Mouse (Mus musculus) stomach, embryonic 16.5 days (tissue): ENCODE measurements around the gene C1qb. TPM values are rescaled to one million over a fixed set of nuclear protein-coding genes. Genes with fewer than 3 reads are reported as not detected.

Experiments used
- ATAC-seq: fragments of 200-750 bp; cut with Nextera tagmentation; 2 replicates; pipeline ENCODE4 v1.8.0; 2017; ENCODE audit warnings: moderate number of reproducible peaks, moderate TSS enrichment; ENCODE audit not compliant: insufficient read depth, low FRiP score
- H3K27ac ChIP-seq: fragments of 300-500 bp; sonication (generic); 2 replicates; pipeline ENCODE4 v1.5.1; 2014; ENCODE audit warnings: low read length
- H3K27me3 ChIP-seq: fragments of 300-500 bp; sonication (generic); 2 replicates; pipeline ENCODE4 v1.6.1; 2014; ENCODE audit warnings: low read length, control low read depth, mixed read lengths; ENCODE audit not compliant: control insufficient read depth, insufficient read depth
- H3K36me3 ChIP-seq: fragments of 300-500 bp; sonication (generic); 2 replicates; pipeline ENCODE4 v1.6.1; 2014; ENCODE audit warnings: low read length; ENCODE audit not compliant: control insufficient read depth, insufficient read depth
- H3K4me1 ChIP-seq: fragments of 300-500 bp; sonication (generic); 2 replicates; pipeline ENCODE4 v1.6.1; 2014; ENCODE audit warnings: low read length, control low read depth, mixed read lengths; ENCODE audit not compliant: control insufficient read depth, insufficient read depth
- H3K4me2 ChIP-seq: fragments of 300-500 bp; sonication (generic); 2 replicates; pipeline ENCODE4 v1.6.1; 2014; ENCODE audit warnings: low read depth, low read length, mixed read lengths
- H3K4me3 ChIP-seq: fragments of 300-500 bp; sonication (generic); replicated peaks from 2 replicates; pipeline ENCODE4 v1.5.1; 2014; ENCODE audit warnings: mild to moderate bottlenecking, low read length
- H3K9ac ChIP-seq: fragments of 300-500 bp; sonication (generic); 2 replicates; pipeline ENCODE4 v1.6.1; 2014; ENCODE audit warnings: low read length
- H3K9me3 ChIP-seq: fragments of 300-500 bp; sonication (generic); replicated peaks from 2 replicates; pipeline ENCODE4 v1.6.1; 2016; ENCODE audit warnings: low read length, control low read depth; ENCODE audit not compliant: control insufficient read depth
- WGBS: fragments of 180-500 bp; shearing (Covaris S2); extraction: QIAGEN DNeasy Blood & Tissue Kit; methylation state at CpG from one replicate; pipeline ENCODE4 v1.1.7; 2014; 5-methylcytosine and 5-hydroxymethylcytosine counted together
- polyA plus RNA-seq: library from polyadenylated mRNA; unstranded; fragments of >200 nt; fragmentation: Nextera tagmentation; extraction: Ambion mirVana; gene quantifications from 2 replicates; pipeline ENCODE4 v1.2.1, GENCODE M21; 2015

Gene C1qb
- polyA plus RNA-seq, 1 experiment from 2014 or later, result 79.3 TPM

DNA sequence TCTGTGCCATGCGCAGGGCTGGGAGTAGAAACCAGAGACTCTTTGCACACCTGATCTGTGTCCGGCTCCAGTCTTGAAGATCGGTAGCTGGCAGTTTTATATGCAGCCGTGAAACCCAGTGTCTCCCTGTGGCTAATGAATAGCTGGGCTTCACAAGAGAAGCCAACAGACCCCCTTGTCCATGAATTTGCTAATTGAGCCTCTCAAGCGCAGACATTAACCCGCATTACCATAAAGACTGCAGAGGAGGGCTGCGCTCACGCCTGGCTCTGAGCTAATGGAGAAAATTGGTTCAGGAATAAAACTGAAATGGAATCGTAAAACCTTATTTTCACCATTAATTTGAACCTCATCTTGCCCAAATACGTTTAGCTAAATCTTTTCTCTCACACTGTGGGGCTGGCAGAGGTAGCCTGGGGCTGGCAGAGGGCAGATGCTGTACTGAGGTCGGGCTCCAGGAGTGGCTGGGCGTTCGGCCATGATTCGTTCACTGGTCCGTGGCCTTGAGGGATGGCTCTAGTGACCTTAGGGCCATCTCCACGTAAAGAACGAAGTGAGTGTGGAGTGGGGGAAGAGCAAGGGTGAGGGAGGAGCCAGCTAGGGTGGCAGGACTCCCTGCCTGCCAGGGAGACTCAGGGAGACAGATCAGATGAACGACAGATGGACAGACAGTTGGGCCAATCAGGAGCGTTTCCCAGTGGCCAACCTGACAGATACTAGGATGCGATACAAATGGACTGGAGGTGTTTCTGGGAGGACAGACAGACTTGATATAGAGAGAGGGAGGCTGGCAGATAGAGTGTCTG is 30.6 kb upstream of the C1qb start:
- Histone ChIP-seq H3K9me3 (no peaks in the 10 kb centered on the region), H3K9ac (no peak overlapping the region), H3K4me2 (no peak overlapping the region), H3K36me3 (no peaks in the 10 kb centered on the region), H3K27me3 (0 out of 2 replicates have a peak, but pooled peaks cover 4% of the 10 kb centered on the region), H3K4me1 (no peaks in the 10 kb centered on the region), H3K4me3 (no peak overlapping the region), H3K27ac (no peak overlapping the region)
- ATAC-seq, result no peak
- WGBS, result 62% methylated on average over 20 of the region's 20 CpGs

DNA sequence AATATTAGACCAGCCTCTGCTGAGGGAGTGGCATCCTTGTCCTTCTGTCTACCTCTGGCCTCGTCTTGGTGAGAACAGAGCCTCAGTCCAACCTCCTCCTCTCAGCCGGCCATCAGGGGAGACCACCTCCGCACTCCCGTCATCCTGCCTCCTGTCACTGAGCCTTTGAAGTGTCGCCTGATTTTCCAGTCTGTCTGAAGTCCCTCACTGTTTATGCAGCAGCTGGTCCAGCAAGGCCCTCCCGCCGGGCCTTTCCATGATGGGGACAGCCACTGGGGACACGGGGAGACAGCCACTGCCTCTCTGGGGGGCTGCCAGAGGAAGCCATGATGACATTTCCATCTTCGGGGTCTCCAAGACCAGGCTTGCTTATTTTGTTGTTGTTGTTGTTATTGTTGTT is 26.9 kb upstream of the C1qb start:
- no peak overlapping the region for H3K9ac ChIP-seq
- WGBS, result 21% methylated on average over 9 of the region's 9 CpGs
- no peak overlapping the region for H3K27ac ChIP-seq
- H3K9me3 ChIP-seq, result no peaks in the 10 kb centered on the region
- H3K36me3 ChIP-seq, result no peaks in the 10 kb centered on the region
- no peak for ATAC-seq
- H3K27me3 ChIP-seq, result peaks cover 13% of the 10 kb centered on the region; the same call in 1 of the 2 replicates
- H3K4me2 ChIP-seq, result no peak overlapping the region
- H3K4me1 ChIP-seq, result no peaks in the 10 kb centered on the region
- H3K4me3 ChIP-seq, result no peak overlapping the region

DNA sequence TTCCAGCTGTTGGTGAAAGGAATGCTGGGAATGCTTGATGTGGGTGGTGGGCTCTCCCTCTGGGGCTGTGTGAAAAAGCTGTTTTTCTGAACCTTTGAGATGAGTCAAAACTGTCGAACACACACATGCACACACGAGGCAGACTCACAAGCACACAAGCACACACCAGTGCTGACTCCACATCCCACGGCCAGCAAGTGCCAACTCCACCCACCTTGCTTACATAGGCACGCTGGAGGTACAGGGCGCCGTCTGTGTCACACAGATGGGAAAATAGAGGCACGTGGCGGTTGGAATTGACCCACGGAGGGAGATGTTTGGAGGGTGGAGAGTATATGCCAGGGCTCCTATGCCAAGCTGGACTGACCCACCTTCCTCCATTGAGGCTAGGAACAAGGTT is 25.8 kb upstream of the C1qb start:
- Histone ChIP-seq H3K9ac (no peak overlapping the region), H3K9me3 (no peaks in the 10 kb centered on the region), H3K4me3 (no peak overlapping the region), H3K27ac (no peak overlapping the region), H3K36me3 (no peaks in the 10 kb centered on the region), H3K27me3 (peaks cover 14% of the 10 kb centered on the region; the same call in 1 of the 2 replicates), H3K4me1 (no peaks in the 10 kb centered on the region), H3K4me2 (no peak overlapping the region)
- no peak for ATAC-seq
- 34% methylated on average over 9 of the region's 9 CpGs for WGBS

DNA sequence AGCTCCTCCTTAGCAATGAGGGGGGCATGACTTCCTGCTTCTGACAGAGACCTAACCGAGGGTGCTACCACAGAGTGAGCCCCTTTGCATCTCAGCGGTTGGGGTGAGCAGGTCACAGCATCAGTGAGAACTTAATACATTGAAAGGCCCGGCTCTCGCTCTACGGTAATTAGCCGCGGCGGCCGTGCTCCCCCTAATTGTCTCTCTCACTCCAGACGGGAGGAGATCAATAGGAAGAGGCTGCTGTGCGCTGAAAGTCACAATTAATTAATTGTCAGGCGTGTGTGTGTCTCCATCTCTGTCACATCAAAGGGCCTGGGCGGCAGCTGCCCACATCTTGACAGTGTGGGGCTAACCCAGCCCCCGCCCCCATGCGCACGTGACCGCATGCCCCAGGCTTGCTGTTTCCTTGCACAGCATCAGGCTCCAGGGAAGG is 25.2 kb upstream of the C1qb start:
- Histone ChIP-seq H3K4me2 (no peak overlapping the region), H3K4me3 (no peak overlapping the region), H3K4me1 (no peaks in the 10 kb centered on the region), H3K27me3 (peaks cover 20% of the 10 kb centered on the region), H3K9me3 (no peaks in the 10 kb centered on the region), H3K27ac (no peak overlapping the region), H3K9ac (no peak overlapping the region), H3K36me3 (no peaks in the 10 kb centered on the region)
- no peak for ATAC-seq
- WGBS, result 9% methylated on average over 17 of the region's 17 CpGs

DNA sequence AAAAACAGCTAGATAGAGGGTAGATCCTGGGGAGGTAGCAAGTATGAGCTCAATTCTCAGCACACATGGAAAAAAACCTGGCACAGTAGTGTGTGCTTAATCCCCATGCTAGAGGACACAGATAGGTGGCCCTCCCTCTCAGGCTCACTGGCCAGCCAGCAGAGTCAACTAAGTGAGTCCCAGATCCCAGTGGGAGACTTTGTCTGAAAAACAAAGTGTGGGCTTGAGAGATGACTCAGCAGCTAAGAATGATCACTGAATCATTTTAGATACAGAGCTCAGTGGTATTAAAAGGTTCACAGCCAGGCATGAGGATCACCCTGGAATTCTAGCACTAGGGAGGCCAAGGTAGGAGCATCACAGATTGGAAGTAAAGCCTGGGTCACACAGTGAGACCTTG is 21.8 kb upstream of the C1qb start:
- Histone ChIP-seq H3K4me3 (no peak overlapping the region), H3K27ac (no peak overlapping the region), H3K9me3 (no peaks in the 10 kb centered on the region), H3K9ac (no peak overlapping the region), H3K4me1 (no peaks in the 10 kb centered on the region), H3K36me3 (no peaks in the 10 kb centered on the region), H3K27me3 (peaks cover 38% of the 10 kb centered on the region), H3K4me2 (no peak overlapping the region)
- no peak for ATAC-seq

DNA sequence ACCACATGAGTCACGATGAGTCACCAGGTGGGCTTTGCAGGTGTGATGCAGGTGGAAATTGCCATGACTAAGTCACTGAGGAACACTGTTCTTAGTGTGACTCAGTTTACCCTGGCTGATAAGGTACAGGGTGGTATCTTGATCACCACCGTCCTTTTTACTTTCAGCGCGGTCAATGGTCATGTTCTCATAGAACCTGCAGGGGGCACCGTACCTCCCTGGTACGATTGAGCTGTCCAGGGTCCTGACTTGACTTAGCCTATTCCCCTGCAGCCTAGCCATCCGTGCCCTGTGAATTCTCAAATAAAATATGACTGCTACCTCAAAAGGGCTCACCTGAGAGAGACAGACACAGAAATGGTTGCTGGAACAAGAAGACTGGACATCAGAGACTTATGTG is 21.0 kb upstream of the C1qb start:
- Histone ChIP-seq H3K4me3 (no peak overlapping the region), H3K4me1 (no peaks in the 10 kb centered on the region), H3K9ac (no peak overlapping the region), H3K27ac (no peak overlapping the region), H3K27me3 (peaks cover 38% of the 10 kb centered on the region), H3K4me2 (no peak overlapping the region), H3K9me3 (no peaks in the 10 kb centered on the region), H3K36me3 (no peaks in the 10 kb centered on the region)
- WGBS, result 11% methylated on average over 7 of the region's 7 CpGs
- no peak for ATAC-seq

DNA sequence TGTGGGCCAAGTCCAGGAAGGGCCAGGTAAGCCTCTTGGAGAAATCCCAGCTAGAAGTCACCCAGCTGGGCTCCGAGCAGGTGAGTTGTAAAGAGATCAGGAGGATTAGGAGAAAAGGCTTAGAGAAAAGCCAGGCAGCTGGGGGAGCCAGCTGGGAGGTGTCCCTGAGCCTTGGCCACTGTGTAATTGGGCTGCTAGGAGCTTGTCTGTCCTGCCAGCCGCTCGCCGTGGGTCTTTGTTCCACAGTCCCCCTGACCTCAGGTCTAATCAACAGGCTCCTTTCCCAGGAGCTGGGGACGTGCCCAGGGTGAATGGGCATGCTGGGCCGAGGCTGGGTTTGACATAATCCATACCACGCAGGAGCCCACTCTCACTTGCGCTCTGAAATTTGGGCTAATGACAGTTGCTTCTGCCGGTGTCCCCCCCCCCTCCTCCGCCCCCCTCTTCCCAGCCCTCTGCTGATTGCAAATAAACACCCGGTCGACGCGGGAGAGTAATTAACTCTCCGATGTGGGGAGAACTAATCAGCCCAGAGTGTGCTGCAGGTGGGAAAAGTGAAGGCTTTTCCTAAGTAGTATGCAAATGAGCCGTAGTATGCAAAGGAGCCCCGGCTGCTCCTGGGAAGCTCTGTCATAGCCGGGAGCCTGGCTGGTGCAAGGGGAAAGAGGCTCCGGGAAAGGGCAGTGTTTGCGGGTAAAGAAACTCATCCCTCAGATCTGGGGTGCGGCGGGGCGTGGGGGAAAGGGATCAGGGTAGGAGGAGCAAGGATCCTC is 19.0 kb upstream of the C1qb start:
- Histone ChIP-seq H3K27me3 (peaks cover 25% of the 10 kb centered on the region), H3K4me2 (no peak overlapping the region), H3K9me3 (no peaks in the 10 kb centered on the region), H3K4me3 (no peak overlapping the region), H3K9ac (no peak overlapping the region), H3K36me3 (no peaks in the 10 kb centered on the region), H3K27ac (no peak overlapping the region), H3K4me1 (no peaks in the 10 kb centered on the region)
- ATAC-seq, result no peak
- under 1% methylated on average over 23 of the region's 23 CpGs for WGBS

DNA sequence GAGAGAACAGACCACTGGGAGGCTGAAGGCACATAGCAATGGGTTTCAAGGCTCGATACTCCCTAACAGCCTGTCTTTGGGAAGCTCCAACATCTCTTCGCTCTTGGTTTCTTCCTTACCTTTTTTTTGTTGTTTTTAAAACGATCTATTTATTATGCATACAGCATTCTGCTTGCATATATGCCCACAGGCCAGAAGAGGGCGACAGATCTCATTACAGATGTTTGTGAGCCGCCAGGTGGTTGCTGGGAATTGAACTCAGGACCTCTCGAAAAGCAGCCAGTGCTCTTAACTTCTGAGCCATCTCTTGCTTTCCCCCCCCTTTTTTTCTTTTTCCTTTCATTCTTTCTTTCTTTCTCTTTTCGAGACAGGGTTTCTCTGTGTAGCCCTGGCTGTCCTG is 13.2 kb upstream of the C1qb start:
- Histone ChIP-seq H3K27me3 (peaks cover 5% of the 10 kb centered on the region; the same call in 1 of the 2 replicates), H3K9me3 (no peaks in the 10 kb centered on the region), H3K9ac (no peak overlapping the region), H3K4me1 (0 out of 2 replicates have a peak, but pooled peaks cover 3% of the 10 kb centered on the region), H3K4me3 (no peak overlapping the region), H3K27ac (no peak overlapping the region), H3K36me3 (no peaks in the 10 kb centered on the region), H3K4me2 (no peak overlapping the region)
- no peak for ATAC-seq
- 65% methylated on average over 7 of the region's 7 CpGs for WGBS

DNA sequence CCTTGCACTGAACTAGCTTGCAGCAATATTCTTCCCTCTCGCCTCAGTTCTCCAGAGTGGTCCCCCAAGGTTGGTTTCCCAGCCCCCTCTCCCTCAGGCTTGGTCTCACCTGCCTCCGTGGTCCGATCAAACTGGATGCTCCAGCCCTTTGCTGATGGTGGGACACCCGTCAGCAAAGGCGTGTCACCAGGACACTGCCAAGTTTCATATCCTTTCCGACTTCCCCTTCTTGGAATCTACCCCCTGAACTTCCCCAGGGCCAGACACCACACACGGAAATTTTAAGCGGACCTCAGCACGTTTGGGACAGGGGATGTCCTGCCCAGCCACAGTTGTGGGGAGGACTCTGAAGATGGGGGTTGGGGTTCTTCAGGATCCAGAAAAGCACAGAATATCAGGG is 12.7 kb upstream of the C1qb start, which contains the start of gene C1qa:
TSS of gene C1qa (minus strand) at position 167 of the 400 bp plus-strand sequence.
- no peaks in the 10 kb centered on the region for H3K9me3 ChIP-seq
- H3K4me2 ChIP-seq, result no peak within 1 kb of the TSS
- no peaks in the 10 kb centered on the region for H3K36me3 ChIP-seq
- H3K27me3 ChIP-seq, result peaks cover 3% of the 10 kb centered on the region; the same call in 1 of the 2 replicates
- peak within 1 kb of the TSS; percentile 23; the same call in 1 of the 2 replicates for H3K27ac ChIP-seq
- H3K4me3 ChIP-seq, result no peak within 1 kb of the TSS; the same call in 1 of the 2 replicates
- H3K9ac ChIP-seq, result no peak within 1 kb of the TSS
- 0 out of 2 replicates have a peak, but pooled peaks cover 3% of the 10 kb centered on the region for H3K4me1 ChIP-seq
- WGBS, result 56% methylated on average over 9 of the region's 9 CpGs
- no peak for ATAC-seq
